Mouse (Mus musculus) adrenal gland (tissue): ENCODE measurements around the gene Ralgapb.

ENCODE experiments used
- intact Hi-C: fragments of 180-260 bp; cut with DNase I; formaldehyde crosslinking; loops from one replicate; pipeline ENCODE4 v1.15.1; 2025
- long read RNA-seq, 2 experiments: library from polyadenylated mRNA; unstranded; transcript quantifications; one replicate each; pipeline ENCODE4 v2.0.0; 2020; ENCODE audit warnings: borderline replicate concordance in 1 of 2; ENCODE audit not compliant: insufficient replicate concordance in 1 of 2

Gene Ralgapb
- long read RNA-seq, experiment 1, partial matches to known transcripts, result 0 of 4 reads
- long read RNA-seq, experiment 1, other reads (novel, unspliced or antisense), result 4 of 4 reads
- long read RNA-seq, experiment 2, partial matches to known transcripts, result 2 of 4 reads
- long read RNA-seq, experiment 2, other reads (novel, unspliced or antisense), result 2 of 4 reads

- intact Hi-C loops, result no loop called here
Observed at GRCm38 (mm10) chr2:158409595-158410021, at the start of gene Ralgapb. TSS of gene Ralgapb (plus strand) at chr2:158409848.

- intact Hi-C loops, result no loop called here
Observed at GRCm38 (mm10) chr2:158360873-158361677, 48.6 kb upstream of the Ralgapb start.

GRCm38 (mm10) chr2:158361678-158362320, 47.8 kb upstream of the Ralgapb start:
- intact Hi-C loops, result no loop called here

- intact Hi-C loops, result no loop called here
Observed at GRCm38 (mm10) chr2:158364175-158364574, 45.5 kb upstream of the Ralgapb start.

- intact Hi-C loops, result no loop called here
Observed at GRCm38 (mm10) chr2:158365099-158365850, 44.4 kb upstream of the Ralgapb start.

GRCm38 (mm10) chr2:158367654-158368053, 42.0 kb upstream of the Ralgapb start:
- intact Hi-C loops, result no loop called here

GRCm38 (mm10) chr2:158368313-158368712, 41.3 kb upstream of the Ralgapb start:
- intact Hi-C loops, result no loop called here

- intact Hi-C loops, result no loop called here
Observed at GRCm38 (mm10) chr2:158369474-158370172, 40.0 kb upstream of the Ralgapb start.

GRCm38 (mm10) chr2:158370173-158370550, 39.5 kb upstream of the Ralgapb start:
- intact Hi-C loops, result no loop called here

GRCm38 (mm10) chr2:158373061-158373460, 36.6 kb upstream of the Ralgapb start:
- intact Hi-C loops, result no loop called here

GRCm38 (mm10) chr2:158373516-158373915, 36.1 kb upstream of the Ralgapb start:
- intact Hi-C loops, result no loop called here

- intact Hi-C loops, result no loop called here
Observed at GRCm38 (mm10) chr2:158375443-158376122, 34.1 kb upstream of the Ralgapb start, which contains the start of gene Snhg11. TSS of gene Snhg11 (plus strand) at chr2:158375638.

GRCm38 (mm10) chr2:158376123-158376687, 33.4 kb upstream of the Ralgapb start:
- intact Hi-C loops, result no loop called here

- intact Hi-C loops, result no loop called here
Observed at GRCm38 (mm10) chr2:158376798-158377197, 32.9 kb upstream of the Ralgapb start.

GRCm38 (mm10) chr2:158377811-158378210, 31.8 kb upstream of the Ralgapb start:
- intact Hi-C loops, result no loop called here

GRCm38 (mm10) chr2:158379354-158380078, 30.1 kb upstream of the Ralgapb start:
- intact Hi-C loops, result no loop called here

GRCm38 (mm10) chr2:158386072-158386471, 23.6 kb upstream of the Ralgapb start:
- intact Hi-C loops, result no loop called here

GRCm38 (mm10) chr2:158389421-158389820, 20.2 kb upstream of the Ralgapb start:
- intact Hi-C loops, result no loop called here

- intact Hi-C loops, result no loop called here
Observed at GRCm38 (mm10) chr2:158396369-158396768, 13.3 kb upstream of the Ralgapb start.
